Mouse (Mus musculus) lung, embryonic 14.5 days (tissue): ENCODE measurements at regions not wholly inside any gene's neighbourhood (a gene's known extent, or its start where the extent isn't known, plus 50 kb on each side); places are given as distances from the start of the nearest gene placed in this dataset.

Experiments used
- ATAC-seq: fragments of 200-750 bp; cut with Nextera tagmentation; 2 replicates; pipeline ENCODE4 v1.8.0; 2017; ENCODE audit warnings: mild to moderate bottlenecking, moderate TSS enrichment, moderate library complexity; ENCODE audit not compliant: insufficient read depth
- DNase-seq: peaks from one replicate; pipeline ENCODE4 v3.0.0-alpha.2; 2015
- H3K27ac ChIP-seq: fragments of 300-500 bp; sonication (generic); 2 replicates; pipeline ENCODE4 v1.5.1; 2014; ENCODE audit warnings: low read depth, mild to moderate bottlenecking, moderate library complexity
- H3K27me3 ChIP-seq: fragments of 300-500 bp; sonication (generic); 2 replicates; pipeline ENCODE4 v1.6.1; 2014; ENCODE audit warnings: low read length, control low read depth; ENCODE audit not compliant: insufficient read depth
- H3K36me3 ChIP-seq: fragments of 300-500 bp; sonication (generic); 2 replicates; pipeline ENCODE4 v1.6.1; 2014; ENCODE audit warnings: control low read depth; ENCODE audit not compliant: insufficient read depth
- H3K4me1 ChIP-seq: fragments of 300-500 bp; sonication (generic); 2 replicates; pipeline ENCODE4 v1.6.1; 2014; ENCODE audit warnings: antibody characterized with exemption, control low read depth; ENCODE audit not compliant: insufficient read depth
- H3K4me2 ChIP-seq: fragments of 300-500 bp; sonication (generic); 2 replicates; pipeline ENCODE4 v1.6.1; 2014; ENCODE audit warnings: mild to moderate bottlenecking
- H3K4me3 ChIP-seq: fragments of 300-500 bp; sonication (generic); 2 replicates; pipeline ENCODE4 v1.5.1; 2014; ENCODE audit warnings: low read depth, low read length
- H3K9ac ChIP-seq: fragments of 300-500 bp; sonication (generic); 2 replicates; pipeline ENCODE4 v1.6.1; 2014
- H3K9me3 ChIP-seq: fragments of 300-500 bp; sonication (generic); 2 replicates; pipeline ENCODE4 v1.6.1; 2016; ENCODE audit warnings: low read depth, low read length, control low read depth
- CTCF ChIP-seq: IDR thresholded peaks from 2 replicates; pipeline ENCODE4 v1.5.1; 2016; ENCODE audit warnings: antibody characterized with exemption, low read depth
- WGBS: fragments of 180-500 bp; shearing (Covaris S2); extraction: QIAGEN DNeasy Blood & Tissue Kit; methylation state at CpG from one replicate; pipeline ENCODE4 v1.1.7; 2014; 5-methylcytosine and 5-hydroxymethylcytosine counted together

GRCm38 (mm10) chr14:62166596-62166995, 125.8 kb upstream of the Rnaseh2b start:
- Histone ChIP-seq H3K9ac (no peak overlapping the region), H3K27ac (no peak overlapping the region), H3K4me1 (0 out of 2 replicates have a peak, but pooled peaks cover 6% of the 10 kb centered on the region), H3K4me2 (no peak overlapping the region), H3K36me3 (no peaks in the 10 kb centered on the region), H3K4me3 (no peak overlapping the region), H3K27me3 (no peaks in the 10 kb centered on the region), H3K9me3 (no peaks in the 10 kb centered on the region)
- peak; percentile 55 for DNase-seq
- no peak for ATAC-seq
- 44% methylated on average over 5 of the region's 5 CpGs for WGBS
- TF ChIP-seq CTCF, result no peak

- ATAC-seq (no peak), DNase-seq (no peak)
Observed at GRCm38 (mm10) chr14:62167090-62167489, 125.3 kb upstream of the Rnaseh2b start.

GRCm38 (mm10) chr14:62168711-62169110, 123.7 kb upstream of the Rnaseh2b start:
- Histone ChIP-seq H3K4me2 (no peak overlapping the region), H3K27ac (no peak overlapping the region), H3K9ac (no peak overlapping the region), H3K4me1 (peaks cover 14% of the 10 kb centered on the region; the same call in 1 of the 2 replicates), H3K36me3 (no peaks in the 10 kb centered on the region), H3K9me3 (no peaks in the 10 kb centered on the region), H3K4me3 (no peak overlapping the region), H3K27me3 (no peaks in the 10 kb centered on the region)
- 53% methylated on average over 6 of the region's 6 CpGs for WGBS
- no peak for DNase-seq
- no peak for ATAC-seq
- TF ChIP-seq CTCF, result no peak

More at GRCm38 (mm10) chr14:62167090-62167489, 125.3 kb upstream of the Rnaseh2b start:
- Histone ChIP-seq H3K9ac (no peak overlapping the region), H3K36me3 (no peaks in the 10 kb centered on the region), H3K27ac (0 out of 2 replicates have a peak overlapping the region, but pooled peaks have one; percentile 27), H3K4me3 (no peak overlapping the region), H3K4me2 (no peak overlapping the region), H3K27me3 (no peaks in the 10 kb centered on the region), H3K4me1 (peaks cover 11% of the 10 kb centered on the region; the same call in 1 of the 2 replicates), H3K9me3 (no peaks in the 10 kb centered on the region)
- TF ChIP-seq CTCF, result no peak
- WGBS, result 61% methylated on average over 6 of the region's 6 CpGs

GRCm38 (mm10) chr14:62170385-62170784, 122.0 kb upstream of the Rnaseh2b start:
- H3K9ac ChIP-seq, result no peak overlapping the region
- peaks cover 25% of the 10 kb centered on the region; the same call in 1 of the 2 replicates for H3K4me1 ChIP-seq
- H3K27ac ChIP-seq, result no peak overlapping the region
- no peak for DNase-seq
- no peak for TF ChIP-seq CTCF
- H3K27me3 ChIP-seq, result no peaks in the 10 kb centered on the region
- ATAC-seq, result no peak
- 55% methylated on average over 5 of the region's 5 CpGs for WGBS
- H3K36me3 ChIP-seq, result no peaks in the 10 kb centered on the region
- no peak overlapping the region for H3K4me2 ChIP-seq
- no peaks in the 10 kb centered on the region for H3K9me3 ChIP-seq
- no peak overlapping the region for H3K4me3 ChIP-seq

GRCm38 (mm10) chr14:62171256-62172047, 120.9 kb upstream of the Rnaseh2b start:
- 72% methylated on average over 15 of the region's 15 CpGs for WGBS
- no peak overlapping the region for H3K4me2 ChIP-seq
- H3K36me3 ChIP-seq, result no peaks in the 10 kb centered on the region
- ATAC-seq (no peak), DNase-seq (no peak)
- H3K9ac ChIP-seq, result no peak overlapping the region
- no peak overlapping the region for H3K4me3 ChIP-seq
- peak overlapping the region; percentile 1; the same call in 1 of the 2 replicates for H3K27ac ChIP-seq
- no peak for TF ChIP-seq CTCF
- H3K27me3 ChIP-seq, result no peaks in the 10 kb centered on the region
- no peaks in the 10 kb centered on the region for H3K9me3 ChIP-seq
- peaks cover 26% of the 10 kb centered on the region for H3K4me1 ChIP-seq

- TF ChIP-seq CTCF, result no peak
- no peak overlapping the region for H3K4me2 ChIP-seq
- peak overlapping the region; percentile 51; the same call in 1 of the 2 replicates for H3K27ac ChIP-seq
- no peaks in the 10 kb centered on the region for H3K27me3 ChIP-seq
- H3K9ac ChIP-seq, result no peak overlapping the region
- 42% methylated on average over 16 of the region's 16 CpGs for WGBS
- ATAC-seq (no peak), DNase-seq (peak; percentile 57)
- H3K36me3 ChIP-seq, result no peaks in the 10 kb centered on the region
- H3K4me3 ChIP-seq, result no peak overlapping the region
- H3K4me1 ChIP-seq, result peaks cover 24% of the 10 kb centered on the region
- H3K9me3 ChIP-seq, result no peaks in the 10 kb centered on the region
Observed at GRCm38 (mm10) chr14:62173835-62174530, 118.4 kb upstream of the Rnaseh2b start.
